In the genomic region with DNA sequence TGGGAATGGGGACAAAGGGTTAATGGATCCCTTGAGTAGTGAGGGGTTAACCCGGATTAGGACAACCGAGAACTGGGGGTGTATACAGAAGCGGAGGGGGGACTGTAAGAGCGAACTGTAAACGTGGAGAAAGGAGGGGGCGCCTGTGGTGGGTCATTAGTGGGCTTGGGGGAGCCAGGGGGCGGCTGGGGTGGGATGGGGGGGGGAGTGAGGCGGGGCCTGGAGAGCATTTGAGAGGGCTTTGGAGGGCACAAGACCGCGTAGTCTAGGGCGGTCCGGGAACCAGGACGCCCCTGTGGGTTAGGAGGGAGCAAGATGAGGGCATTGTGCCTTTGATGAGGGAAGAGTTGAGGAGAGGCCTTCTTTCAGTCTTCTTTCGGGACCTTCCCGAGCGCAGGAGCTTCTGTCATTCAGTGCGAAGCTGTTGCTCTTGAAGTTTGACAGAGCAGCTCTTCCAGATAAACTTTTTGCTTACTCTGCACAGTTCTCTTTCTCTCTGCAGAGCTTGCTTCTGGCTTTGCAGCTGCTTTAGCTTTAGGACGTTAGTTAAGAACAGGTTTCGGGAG, we compare ENCODE assay signal across 8 mouse cellular contexts. TPM values are rescaled to one million over a fixed set of nuclear protein-coding genes. Genes with fewer than 3 reads are reported as not detected.
DNase-seq lines count a peak whose midpoint lies in the region; ATAC-seq lines count a peak whose summit lies in the region.

No protein-coding gene starts in this region.

- peak; percentile 35 to 71 for DNase-seq in adrenal gland, adult (ENCODE audit: inconsistent age in 2 of 2, low spot score in 1 of 2)
- no peak for DNase-seq in adrenal gland, postnatal 14 days
- DNase-seq in B cell, adult 2 months = peak; percentile 3 to 5
- DNase-seq in embryonic facial prominence, embryonic 14.5 days (ENCODE audit: low spot score) = peak; percentile 64
- DNase-seq in kidney, postnatal 25 days = peak; percentile 30 to 54
- no peak for DNase-seq in gastrocnemius, postnatal 4 days (ENCODE audit: low spot score in 2 of 2)
- no peak for DNase-seq in layer of hippocampus, adult 18-20 months (ENCODE audit: low spot score in 2 of 2)

- H3K36me3 ChIP-seq in embryonic facial prominence, embryonic 14.5 days (ENCODE audit: control insufficient read depth, insufficient read depth, low read length) = peaks cover 11% of the 10 kb centered on the region
- H3K36me3 ChIP-seq in neural tube, embryonic 13.5 days = peaks cover 10% of the 10 kb centered on the region

- H3K27ac ChIP-seq in embryonic facial prominence, embryonic 14.5 days (replicated peaks; ENCODE audit: low read depth, low read length) = peak overlapping the region; percentile 88
- H3K27ac ChIP-seq in neural tube, embryonic 13.5 days (replicated peaks) = peak overlapping the region; percentile 85

- ATAC-seq in embryonic facial prominence, embryonic 14.5 days (ENCODE audit: low read depth) = no peak
- ATAC-seq in neural tube, embryonic 13.5 days (ENCODE audit: low read depth) = 0 out of 2 replicates have a peak, but pooled peaks have one; percentile 0

- under 1% methylated on average over 13 of the region's 19 CpGs for WGBS in embryonic facial prominence, embryonic 14.5 days
- WGBS in neural tube, embryonic 13.5 days = 2% methylated on average over 18 of the region's 19 CpGs

- peak overlapping the region; percentile 93 for H3K4me3 ChIP-seq in embryonic facial prominence, embryonic 14.5 days (ENCODE audit: low read depth, low read length)
- peak overlapping the region; percentile 90 for H3K4me3 ChIP-seq in neural tube, embryonic 13.5 days

- peak overlapping the region; percentile 78 for H3K4me2 ChIP-seq in embryonic facial prominence, embryonic 14.5 days (ENCODE audit: low read depth, low read length)
- H3K4me2 ChIP-seq in neural tube, embryonic 13.5 days = peak overlapping the region; percentile 81

- peaks cover 33% of the 10 kb centered on the region for H3K4me1 ChIP-seq in embryonic facial prominence, embryonic 14.5 days (ENCODE audit: control insufficient read depth, insufficient read depth, low read length)
- peaks cover 54% of the 10 kb centered on the region for H3K4me1 ChIP-seq in neural tube, embryonic 13.5 days (replicated peaks)

- H3K27me3 ChIP-seq in embryonic facial prominence, embryonic 14.5 days (replicated peaks; ENCODE audit: control insufficient read depth, insufficient read depth, low read length) = no peaks in the 10 kb centered on the region
- H3K27me3 ChIP-seq in neural tube, embryonic 13.5 days = no peaks in the 10 kb centered on the region

- peak overlapping the region; percentile 86 for H3K9ac ChIP-seq in embryonic facial prominence, embryonic 14.5 days (ENCODE audit: low read depth, low read length)
- peak overlapping the region; percentile 89 for H3K9ac ChIP-seq in neural tube, embryonic 13.5 days

- no peaks in the 10 kb centered on the region for H3K9me3 ChIP-seq in embryonic facial prominence, embryonic 14.5 days (ENCODE audit: control insufficient read depth, low read length)
- no peaks in the 10 kb centered on the region for H3K9me3 ChIP-seq in neural tube, embryonic 13.5 days

RNA-seq across cellular contexts. Expression of a gene that starts 0.8 kb away (rescaled TPM):
- 19.0 and 23.6 TPM in 2 replicates for total RNA-seq in adrenal gland, postnatal 14 days (2021)
- 34.3 and 39.8 TPM in 2 replicates for polyA plus RNA-seq in embryonic facial prominence, embryonic 14.5 days (2014; fragmentation: Nextera tagmentation; extraction: Ambion mirVana)
- 24.8 and 27.9 TPM in 2 replicates for polyA plus RNA-seq in neural tube, embryonic 13.5 days (2015; fragmentation: Nextera tagmentation; extraction: Ambion mirVana)
- total RNA-seq in gastrocnemius, postnatal 4 days (2021) = 10 to 100 TPM; 20.1 to 23.5 TPM
- 10 to 100 TPM; 20.0 to 20.1 TPM for total RNA-seq in layer of hippocampus, adult 18-20 months (2021)

RNA-seq across cellular contexts. Expression of a gene that starts 2.0 kb away (rescaled TPM):
- total RNA-seq in adrenal gland, postnatal 14 days (2021) = 93.2 and 103 TPM in 2 replicates
- polyA plus RNA-seq in embryonic facial prominence, embryonic 14.5 days (2014; fragmentation: Nextera tagmentation; extraction: Ambion mirVana) = 137 and 156 TPM in 2 replicates
- 292 and 297 TPM in 2 replicates for polyA plus RNA-seq in neural tube, embryonic 13.5 days (2015; fragmentation: Nextera tagmentation; extraction: Ambion mirVana)
- total RNA-seq in gastrocnemius, postnatal 4 days (2021) = 10 to 100 TPM; 80.8 to 88.7 TPM
- total RNA-seq in layer of hippocampus, adult 18-20 months (2021) = 100 to 1,000 TPM; 192 to 196 TPM

RNA-seq across cellular contexts. Expression of a gene that starts 47.4 kb away (rescaled TPM):
- total RNA-seq in adrenal gland, postnatal 14 days (2021) = 0.38 and 0.74 TPM in 2 replicates
- 1.8 and 3.6 TPM in 2 replicates for polyA plus RNA-seq in embryonic facial prominence, embryonic 14.5 days (2014; fragmentation: Nextera tagmentation; extraction: Ambion mirVana)
- polyA plus RNA-seq in neural tube, embryonic 13.5 days (2015; fragmentation: Nextera tagmentation; extraction: Ambion mirVana) = 2.5 and 3.5 TPM in 2 replicates
- total RNA-seq in gastrocnemius, postnatal 4 days (2021) = under 1 TPM; 0.59 to 0.70 TPM
- 1 to 10 TPM in 1 of 2 experiments, under 1 TPM in 1; 0.77 to 1.2 TPM for total RNA-seq in layer of hippocampus, adult 18-20 months (2021)

RNA-seq across cellular contexts. Expression of a gene that starts 56.6 kb away (rescaled TPM):
- 5.1 and 5.4 TPM in 2 replicates for total RNA-seq in adrenal gland, postnatal 14 days (2021)
- polyA plus RNA-seq in embryonic facial prominence, embryonic 14.5 days (2014; fragmentation: Nextera tagmentation; extraction: Ambion mirVana) = 3.7 and 4.6 TPM in 2 replicates
- 10.3 and 10.6 TPM in 2 replicates for polyA plus RNA-seq in neural tube, embryonic 13.5 days (2015; fragmentation: Nextera tagmentation; extraction: Ambion mirVana)
- total RNA-seq in gastrocnemius, postnatal 4 days (2021) = 1 to 10 TPM; 1.7 to 2.5 TPM
- total RNA-seq in layer of hippocampus, adult 18-20 months (2021) = 10 to 100 TPM; 28.2 to 29.0 TPM

RNA-seq across cellular contexts. Expression of a gene that starts 59.0 kb away (rescaled TPM):
- total RNA-seq in adrenal gland, postnatal 14 days (2021) = 71.8 and 77.5 TPM in 2 replicates
- 174 and 184 TPM in 2 replicates for polyA plus RNA-seq in embryonic facial prominence, embryonic 14.5 days (2014; fragmentation: Nextera tagmentation; extraction: Ambion mirVana)
- 318 and 357 TPM in 2 replicates for polyA plus RNA-seq in neural tube, embryonic 13.5 days (2015; fragmentation: Nextera tagmentation; extraction: Ambion mirVana)
- total RNA-seq in gastrocnemius, postnatal 4 days (2021) = 100 to 1,000 TPM; 106 to 120 TPM
- total RNA-seq in layer of hippocampus, adult 18-20 months (2021) = 100 to 1,000 TPM; 179 to 182 TPM

Comparison
In these comparisons a context has a peak if more than half of its experiments do, and no peak if none do; other contexts are left out.
1. DNase-seq: peak in adrenal gland, adult (2 of 2), B cell, adult 2 months (2 of 2), embryonic facial prominence, embryonic 14.5 days (single experiment) and kidney, postnatal 25 days (2 of 2); none in adrenal gland, postnatal 14 days (single experiment), gastrocnemius, postnatal 4 days (0 of 2) and layer of hippocampus, adult 18-20 months (0 of 2).